Mouse (Mus musculus): ENCODE measurements around the gene Trappc10.

DNA sequence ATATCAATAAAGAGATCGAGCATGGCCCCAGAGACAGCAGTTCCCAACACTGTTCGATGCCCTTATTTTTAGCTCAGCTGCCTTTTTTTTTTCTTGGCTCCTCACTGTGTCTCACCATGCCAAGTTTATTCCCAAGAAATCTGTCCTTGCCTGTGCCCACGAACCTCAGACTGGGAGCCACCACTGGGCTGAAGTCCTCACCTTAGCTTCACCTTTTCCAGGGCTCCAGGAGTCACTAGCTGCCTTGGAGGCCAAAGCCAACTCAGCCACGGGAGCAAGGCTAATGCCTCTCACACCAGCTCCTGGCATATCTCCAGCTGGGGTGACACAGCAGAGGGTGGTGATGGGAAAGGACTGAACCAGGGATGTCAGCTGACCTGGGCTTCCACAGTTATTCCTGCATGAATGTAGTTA is 11.2 kb upstream of the Trappc10 start:
- TF ChIP-seq USF1 (IDR thresholded peaks at IDR 0.05; ENCODE audit: low read depth) (no peak), MYOD1 (IDR thresholded peaks at IDR 0.05; ENCODE audit: control insufficient read depth, insufficient read length, low read depth) (no peak), CTCF (IDR thresholded peaks at IDR 0.05; ENCODE audit: control insufficient read depth, insufficient read depth, insufficient read length) (no peak), MAX (IDR thresholded peaks at IDR 0.05) (no peak)
